Mouse (Mus musculus): ENCODE measurements around the gene Lag3. TPM values are rescaled to one million over a fixed set of nuclear protein-coding genes. Genes with fewer than 3 reads are reported as not detected.

The Lag3 gene
- polyA plus RNA-seq, 1 experiment: 7.0 TPM

GRCm38 (mm10) chr6:124915942-124916694 lies 4.6 kb upstream of the Lag3 start:
- WGBS: 7% methylated on average over 12 of the region's 12 CpGs
- Histone ChIP-seq H3K27me3 (ENCODE audit: control insufficient read depth, insufficient read depth, low read length) (no peaks in the 10 kb centered on the region), H3K36me3 (ENCODE audit: control insufficient read depth, insufficient read depth, low read length) (peaks cover 11% of the 10 kb centered on the region), H3K4me1 (ENCODE audit: control insufficient read depth, insufficient read depth, insufficient read length, low read length) (peaks cover 42% of the 10 kb centered on the region), H3K4me3 (ENCODE audit: low read depth, low read length) (peak overlapping the region; percentile 82), H3K27ac (ENCODE audit: insufficient read depth, low read depth, low read length) (peak overlapping the region; percentile 72)
- TF ChIP-seq POLR2A (IDR thresholded peaks at IDR 0.05; ENCODE audit: low read depth, low read length): 0 out of 2 replicates have a peak, but pooled peaks have one; percentile 22
- TF ChIP-seq CTCF (IDR thresholded peaks at IDR 0.05; ENCODE audit: extremely low read depth, insufficient read length, insufficient replicate concordance, low read depth, low read length): no peak

DNA sequence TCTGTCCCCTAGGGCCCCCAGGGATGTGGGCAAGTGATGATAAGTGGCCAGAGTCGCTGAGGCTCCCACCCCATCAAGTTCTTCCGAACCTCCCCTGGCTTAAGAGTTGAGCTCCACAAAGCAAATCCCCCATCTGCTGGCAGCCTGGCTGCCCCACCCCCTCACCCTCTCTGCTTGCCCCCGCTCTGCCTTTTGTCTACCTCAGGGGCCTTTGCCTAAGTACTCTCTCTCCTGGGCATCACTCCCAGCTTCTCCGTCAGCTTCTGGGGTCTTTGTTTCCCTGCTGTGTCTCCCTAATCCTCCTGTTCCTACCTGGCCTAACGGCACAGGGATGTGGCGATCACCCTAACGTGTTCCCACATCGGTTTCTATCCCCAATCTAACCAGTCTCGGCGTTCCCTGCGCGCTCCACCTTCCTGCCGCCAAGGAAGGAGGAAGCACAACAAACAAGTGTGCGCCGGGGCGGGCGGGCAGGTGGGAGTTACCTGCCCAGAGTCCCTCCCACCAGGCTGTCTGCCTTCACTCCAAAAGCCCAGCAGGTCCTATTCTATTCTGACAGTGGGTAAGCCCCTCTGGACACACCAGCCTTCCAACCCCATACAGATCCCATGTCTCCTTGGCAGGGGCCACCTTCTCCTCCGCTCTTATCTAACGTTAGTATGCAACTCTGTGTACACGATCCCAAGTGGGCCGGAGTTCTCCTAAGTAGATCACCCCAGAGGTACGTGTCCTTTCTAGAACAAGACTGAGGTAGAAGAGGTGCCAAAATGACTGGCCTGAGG lies 3.8 kb upstream of the Lag3 start:
- peak overlapping the region; percentile 72 for H3K27ac ChIP-seq (ENCODE audit: insufficient read depth, low read depth, low read length)
- H3K4me1 ChIP-seq (ENCODE audit: control insufficient read depth, insufficient read depth, insufficient read length, low read length): peaks cover 41% of the 10 kb centered on the region
- H3K4me3 ChIP-seq (ENCODE audit: low read depth, low read length): peak overlapping the region; percentile 82
- WGBS: 16% methylated on average over 22 of the region's 22 CpGs
- no peaks in the 10 kb centered on the region for H3K27me3 ChIP-seq (ENCODE audit: control insufficient read depth, insufficient read depth, low read length)
- TF ChIP-seq CTCF (IDR thresholded peaks at IDR 0.05; ENCODE audit: extremely low read depth, insufficient read length, insufficient replicate concordance, low read depth, low read length): no peak
- TF ChIP-seq POLR2A (IDR thresholded peaks at IDR 0.05; ENCODE audit: low read depth, low read length): no peak
- peaks cover 11% of the 10 kb centered on the region for H3K36me3 ChIP-seq (ENCODE audit: control insufficient read depth, insufficient read depth, low read length)

- 86% methylated on average over 7 of the region's 7 CpGs for WGBS
- H3K27ac ChIP-seq (ENCODE audit: insufficient read depth, low read depth, low read length): no peak overlapping the region
- TF ChIP-seq POLR2A (IDR thresholded peaks at IDR 0.05; ENCODE audit: low read depth, low read length) (no peak), CTCF (IDR thresholded peaks at IDR 0.05; ENCODE audit: extremely low read depth, insufficient read length, insufficient replicate concordance, low read depth, low read length) (no peak)
- peaks cover 37% of the 10 kb centered on the region for H3K4me1 ChIP-seq (ENCODE audit: control insufficient read depth, insufficient read depth, insufficient read length, low read length)
- no peaks in the 10 kb centered on the region for H3K27me3 ChIP-seq (ENCODE audit: control insufficient read depth, insufficient read depth, low read length)
- no peak overlapping the region for H3K4me3 ChIP-seq (ENCODE audit: low read depth, low read length)
- peaks cover 11% of the 10 kb centered on the region for H3K36me3 ChIP-seq (ENCODE audit: control insufficient read depth, insufficient read depth, low read length)
These were observed 3.0 kb upstream of the Lag3 start for GRCm38 (mm10) chr6:124914511-124914910.

- Histone ChIP-seq H3K4me3 (ENCODE audit: low read depth, low read length) (no peak overlapping the region), H3K27ac (ENCODE audit: insufficient read depth, low read depth, low read length) (no peak overlapping the region)
- WGBS: 68% methylated on average over 14 of the region's 14 CpGs
These were observed 2.3 kb upstream of the Lag3 start for GRCm38 (mm10) chr6:124913721-124914285.

DNA sequence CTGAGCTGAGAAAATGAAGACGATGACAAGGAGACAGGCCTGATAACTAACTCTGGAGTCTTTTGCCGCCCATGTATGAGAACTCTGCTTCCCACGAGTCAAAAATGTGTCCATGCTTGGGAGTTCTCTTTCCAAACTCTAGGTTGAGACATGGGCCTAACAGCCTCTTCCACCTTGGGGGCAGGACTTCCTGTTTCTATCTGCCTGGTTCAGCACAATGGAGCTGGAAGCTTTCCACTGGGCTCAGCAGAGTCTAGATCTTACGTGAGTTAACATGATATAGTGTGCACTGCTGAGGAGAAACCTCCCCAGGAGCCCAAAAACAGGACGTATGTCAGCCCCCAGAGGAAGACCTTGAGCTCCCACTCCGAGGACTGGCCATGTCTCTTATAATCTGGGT lies 1.7 kb upstream of the Lag3 start:
- H3K4me3 ChIP-seq (ENCODE audit: low read depth, low read length): no peak overlapping the region
- H3K36me3 ChIP-seq (ENCODE audit: control insufficient read depth, insufficient read depth, low read length): peaks cover 11% of the 10 kb centered on the region
- H3K27ac ChIP-seq (ENCODE audit: insufficient read depth, low read depth, low read length): no peak overlapping the region
- no peaks in the 10 kb centered on the region for H3K27me3 ChIP-seq (ENCODE audit: control insufficient read depth, insufficient read depth, low read length)
- peaks cover 34% of the 10 kb centered on the region for H3K4me1 ChIP-seq (ENCODE audit: control insufficient read depth, insufficient read depth, insufficient read length, low read length)
- TF ChIP-seq POLR2A (IDR thresholded peaks at IDR 0.05; ENCODE audit: low read depth, low read length) (no peak), CTCF (IDR thresholded peaks at IDR 0.05; ENCODE audit: extremely low read depth, insufficient read length, insufficient replicate concordance, low read depth, low read length) (no peak)
- 51% methylated on average over 6 of the region's 6 CpGs for WGBS

More at GRCm38 (mm10) chr6:124913721-124914285, 2.3 kb upstream of the Lag3 start:
- H3K27me3 ChIP-seq (ENCODE audit: control insufficient read depth, insufficient read depth, low read length): no peaks in the 10 kb centered on the region
- TF ChIP-seq POLR2A (IDR thresholded peaks at IDR 0.05; ENCODE audit: low read depth, low read length) (no peak), CTCF (IDR thresholded peaks at IDR 0.05; ENCODE audit: extremely low read depth, insufficient read length, insufficient replicate concordance, low read depth, low read length) (no peak)
- H3K36me3 ChIP-seq (ENCODE audit: control insufficient read depth, insufficient read depth, low read length): peaks cover 11% of the 10 kb centered on the region
- peaks cover 33% of the 10 kb centered on the region for H3K4me1 ChIP-seq (ENCODE audit: control insufficient read depth, insufficient read depth, insufficient read length, low read length)

DNA sequence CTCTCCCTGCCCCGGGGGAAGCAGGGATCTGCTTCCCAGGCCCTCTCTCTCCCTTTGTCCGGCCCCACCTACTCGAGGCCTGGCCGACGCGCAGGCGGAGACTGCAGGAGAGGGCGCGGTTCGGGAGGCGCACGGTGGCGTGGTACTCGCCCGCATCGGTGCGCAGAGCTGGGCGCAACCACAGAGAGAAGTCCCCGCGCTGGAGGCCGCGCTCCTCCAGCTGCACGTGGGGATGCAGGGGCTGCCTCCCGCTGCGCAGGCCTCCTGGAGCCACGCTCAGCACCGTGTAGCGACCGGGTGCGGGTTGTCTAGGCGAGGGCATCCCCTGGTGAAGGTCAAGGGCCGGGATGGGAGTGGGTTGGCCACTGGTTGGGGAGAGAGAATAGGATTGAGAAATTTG lies 1.5 kb downstream of the Lag3 start:
- H3K36me3 ChIP-seq (ENCODE audit: control insufficient read depth, insufficient read depth, low read length): peaks cover 11% of the 10 kb centered on the region
- peaks cover 25% of the 10 kb centered on the region for H3K4me1 ChIP-seq (ENCODE audit: control insufficient read depth, insufficient read depth, insufficient read length, low read length)
- TF ChIP-seq CTCF (IDR thresholded peaks at IDR 0.05; ENCODE audit: extremely low read depth, insufficient read length, insufficient replicate concordance, low read depth, low read length): no peak
- TF ChIP-seq POLR2A (IDR thresholded peaks at IDR 0.05; ENCODE audit: low read depth, low read length): no peak
- no peak overlapping the region for H3K27ac ChIP-seq (ENCODE audit: insufficient read depth, low read depth, low read length)
- peak overlapping the region; percentile 41 for H3K4me3 ChIP-seq (ENCODE audit: low read depth, low read length)
- no peaks in the 10 kb centered on the region for H3K27me3 ChIP-seq (ENCODE audit: control insufficient read depth, insufficient read depth, low read length)
- whole genome bisulfite sequencing: 22% methylated on average over 32 of the region's 32 CpGs

GRCm38 (mm10) chr6:124907767-124908166 lies 3.7 kb downstream of the Lag3 start:
- WGBS: 4% methylated on average over 1 of the region's 1 CpGs
- Histone ChIP-seq H3K36me3 (ENCODE audit: control insufficient read depth, insufficient read depth, low read length) (no peaks in the 10 kb centered on the region), H3K27ac (ENCODE audit: insufficient read depth, low read depth, low read length) (no peak overlapping the region), H3K4me3 (ENCODE audit: low read depth, low read length) (no peak overlapping the region), H3K4me1 (ENCODE audit: control insufficient read depth, insufficient read depth, insufficient read length, low read length) (peaks cover 8% of the 10 kb centered on the region), H3K27me3 (ENCODE audit: control insufficient read depth, insufficient read depth, low read length) (no peaks in the 10 kb centered on the region)
- TF ChIP-seq POLR2A (IDR thresholded peaks at IDR 0.05; ENCODE audit: low read depth, low read length) (no peak), CTCF (IDR thresholded peaks at IDR 0.05; ENCODE audit: extremely low read depth, insufficient read length, insufficient replicate concordance, low read depth, low read length) (no peak)
